Mouse (Mus musculus): ENCODE results near the gene Pithd1. TPM values are rescaled to one million over a fixed set of nuclear protein-coding genes. Genes with fewer than 3 reads are reported as not detected.

The Pithd1 gene
- polyA plus RNA-seq, 2 experiments, result 50.2 to 52.6 TPM

DNA sequence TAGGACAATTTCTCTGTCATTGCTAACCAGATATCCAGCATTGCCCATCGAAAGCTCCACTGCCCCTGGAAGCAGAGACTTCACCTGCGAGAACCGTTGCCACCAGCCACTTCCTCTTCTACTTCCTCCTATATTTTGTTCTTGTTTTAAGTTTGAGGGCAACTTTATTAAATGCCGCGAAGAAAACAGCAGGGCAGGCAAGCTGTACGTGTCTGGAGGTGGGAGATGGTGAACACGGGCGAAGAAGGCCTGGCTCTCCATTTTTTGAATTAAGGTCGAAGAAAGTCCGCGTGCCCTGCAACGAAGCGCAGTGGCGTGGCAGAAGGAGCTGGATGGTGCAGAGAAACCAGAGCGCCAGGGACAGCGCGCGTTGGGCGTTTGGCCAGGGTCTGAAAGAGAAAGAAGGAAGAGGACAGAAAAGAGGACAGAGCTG, 41.1 kb upstream of the Pithd1 start:
- Histone ChIP-seq H3K4me3 (replicated peaks; ENCODE audit: low read length) (no peak overlapping the region), H3K4me2 (replicated peaks; ENCODE audit: low read depth, low read length, severe bottlenecking) (no peak overlapping the region), H3K9ac (ENCODE audit: low read depth, low read length, severe bottlenecking) (no peak overlapping the region), H3K4me1 (ENCODE audit: control insufficient read depth, insufficient read depth, low read length) (0 out of 2 replicates have a peak, but pooled peaks cover 3% of the 10 kb centered on the region), H3K36me3 (ENCODE audit: control insufficient read depth, insufficient read depth, low read length) (no peaks in the 10 kb centered on the region), H3K27ac (replicated peaks; ENCODE audit: low read depth, low read length) (no peak overlapping the region), H3K27me3 (ENCODE audit: control insufficient read depth, insufficient read depth, low read length) (no peaks in the 10 kb centered on the region), H3K9me3 (ENCODE audit: control insufficient read depth, low read length) (no peaks in the 10 kb centered on the region)
- DNase-seq (ENCODE audit: low spot score), result no peak
- TF ChIP-seq POLR2A (IDR thresholded peaks at IDR 0.05; ENCODE audit: borderline replicate concordance, extremely low read depth, insufficient read depth, insufficient read length), result no peak
- WGBS, result 90% methylated on average over 19 of the region's 19 CpGs
- no peak for ATAC-seq (ENCODE audit: low FRiP score, low read depth)

DNA sequence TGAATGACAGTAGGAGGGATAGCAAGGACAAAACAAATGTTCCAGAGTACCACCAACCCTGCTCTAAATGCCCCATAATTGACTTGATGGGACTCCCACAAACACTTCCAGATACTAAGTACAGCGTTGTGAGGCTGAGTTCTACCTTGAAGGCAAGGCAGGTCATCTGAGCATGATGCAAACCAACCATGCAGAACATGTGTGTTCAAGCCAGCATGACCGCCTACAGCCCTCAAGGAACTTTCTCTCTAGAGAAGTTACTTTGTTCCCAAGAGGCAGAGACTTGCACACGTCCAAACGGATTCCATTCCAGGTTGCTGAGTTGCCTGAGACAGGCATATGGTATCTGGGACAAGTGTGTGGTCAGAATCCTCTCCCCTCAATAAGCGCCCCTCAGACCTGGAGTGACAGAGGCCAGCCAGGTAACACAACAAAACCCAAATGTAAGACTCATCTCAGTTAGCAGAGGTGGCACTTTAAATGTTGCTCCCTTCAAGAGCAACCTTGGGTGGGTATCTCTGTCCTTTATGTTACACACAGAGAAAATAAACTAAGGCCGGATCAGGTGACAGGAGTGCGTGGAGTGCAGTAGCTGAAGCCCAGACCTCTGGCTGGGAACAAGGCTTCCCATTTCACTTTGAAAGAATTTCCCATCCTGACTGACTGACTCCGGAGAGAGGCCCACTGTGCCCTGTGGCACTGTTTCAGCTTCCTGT, 40.5 kb upstream of the Pithd1 start:
- no peaks in the 10 kb centered on the region for H3K9me3 ChIP-seq (ENCODE audit: control insufficient read depth, low read length)
- 77% methylated on average over 8 of the region's 8 CpGs for WGBS
- no peak for TF ChIP-seq POLR2A (IDR thresholded peaks at IDR 0.05; ENCODE audit: borderline replicate concordance, extremely low read depth, insufficient read depth, insufficient read length)
- H3K27ac ChIP-seq (replicated peaks; ENCODE audit: low read depth, low read length), result no peak overlapping the region
- no peak for ATAC-seq (ENCODE audit: low FRiP score, low read depth)
- no peak overlapping the region for H3K9ac ChIP-seq (ENCODE audit: low read depth, low read length, severe bottlenecking)
- H3K4me2 ChIP-seq (replicated peaks; ENCODE audit: low read depth, low read length, severe bottlenecking), result no peak overlapping the region
- no peaks in the 10 kb centered on the region for H3K27me3 ChIP-seq (ENCODE audit: control insufficient read depth, insufficient read depth, low read length)
- no peak overlapping the region for H3K4me3 ChIP-seq (replicated peaks; ENCODE audit: low read length)
- 0 out of 2 replicates have a peak, but pooled peaks cover 3% of the 10 kb centered on the region for H3K4me1 ChIP-seq (ENCODE audit: control insufficient read depth, insufficient read depth, low read length)
- no peak for DNase-seq (ENCODE audit: low spot score)
- no peaks in the 10 kb centered on the region for H3K36me3 ChIP-seq (ENCODE audit: control insufficient read depth, insufficient read depth, low read length)

DNA sequence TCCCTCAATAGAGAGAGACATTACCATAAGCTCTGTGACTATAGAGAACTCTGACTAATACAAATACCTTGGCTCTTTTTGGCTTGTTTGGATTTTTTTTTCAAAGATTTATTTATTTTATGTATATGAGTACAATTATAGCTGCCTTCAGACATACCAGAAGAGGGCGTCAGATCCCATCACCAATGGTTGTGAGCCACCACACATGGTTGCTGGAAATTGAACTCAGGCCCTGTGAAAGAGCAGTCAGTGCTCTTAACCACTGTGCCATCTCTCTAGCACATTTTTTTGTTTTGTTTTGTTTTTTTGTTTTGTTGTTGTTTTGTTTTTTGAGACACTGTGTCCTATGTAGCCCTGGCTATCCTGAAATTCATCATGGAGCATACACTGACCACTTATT, 38.3 kb upstream of the Pithd1 start:
- H3K27ac ChIP-seq (replicated peaks; ENCODE audit: low read depth, low read length), result no peak overlapping the region
- no peak for DNase-seq (ENCODE audit: low spot score)
- no peak overlapping the region for H3K4me2 ChIP-seq (replicated peaks; ENCODE audit: low read depth, low read length, severe bottlenecking)
- H3K9me3 ChIP-seq (ENCODE audit: control insufficient read depth, low read length), result no peaks in the 10 kb centered on the region
- no peaks in the 10 kb centered on the region for H3K36me3 ChIP-seq (ENCODE audit: control insufficient read depth, insufficient read depth, low read length)
- H3K4me3 ChIP-seq (replicated peaks; ENCODE audit: low read length), result no peak overlapping the region
- 60% methylated on average over 1 of the region's 1 CpGs for WGBS
- H3K27me3 ChIP-seq (ENCODE audit: control insufficient read depth, insufficient read depth, low read length), result no peaks in the 10 kb centered on the region
- no peak for TF ChIP-seq POLR2A (IDR thresholded peaks at IDR 0.05; ENCODE audit: borderline replicate concordance, extremely low read depth, insufficient read depth, insufficient read length)
- H3K9ac ChIP-seq (ENCODE audit: low read depth, low read length, severe bottlenecking), result no peak overlapping the region
- ATAC-seq (ENCODE audit: low FRiP score, low read depth), result no peak
- no peaks in the 10 kb centered on the region for H3K4me1 ChIP-seq (ENCODE audit: control insufficient read depth, insufficient read depth, low read length)

DNA sequence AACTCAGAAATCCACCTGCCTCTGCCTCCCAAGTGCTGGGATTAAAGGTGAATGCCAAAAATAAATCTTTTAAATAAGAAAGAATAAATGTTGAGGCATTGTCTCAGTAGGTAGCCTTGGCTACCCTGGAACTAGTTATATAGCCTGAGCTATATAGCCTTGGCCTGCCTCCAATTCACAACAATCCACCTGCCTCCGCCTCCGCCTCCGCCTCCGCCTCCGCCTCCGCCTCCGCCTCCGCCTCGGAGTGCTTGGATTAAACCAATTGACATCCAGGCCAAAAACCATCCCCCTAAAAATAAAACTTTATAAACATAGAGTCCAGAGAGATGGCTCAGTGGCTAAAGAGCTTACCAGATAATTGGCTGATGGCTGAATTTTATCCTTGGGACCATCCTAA, 35.9 kb upstream of the Pithd1 start:
- no peaks in the 10 kb centered on the region for H3K36me3 ChIP-seq (ENCODE audit: control insufficient read depth, insufficient read depth, low read length)
- H3K9ac ChIP-seq (ENCODE audit: low read depth, low read length, severe bottlenecking), result no peak overlapping the region
- ATAC-seq (ENCODE audit: low FRiP score, low read depth), result no peak
- no peaks in the 10 kb centered on the region for H3K27me3 ChIP-seq (ENCODE audit: control insufficient read depth, insufficient read depth, low read length)
- no peak overlapping the region for H3K4me2 ChIP-seq (replicated peaks; ENCODE audit: low read depth, low read length, severe bottlenecking)
- no peaks in the 10 kb centered on the region for H3K9me3 ChIP-seq (ENCODE audit: control insufficient read depth, low read length)
- H3K4me3 ChIP-seq (replicated peaks; ENCODE audit: low read length), result no peak overlapping the region
- 95% methylated on average over 9 of the region's 9 CpGs for WGBS
- no peak for TF ChIP-seq POLR2A (IDR thresholded peaks at IDR 0.05; ENCODE audit: borderline replicate concordance, extremely low read depth, insufficient read depth, insufficient read length)
- H3K4me1 ChIP-seq (ENCODE audit: control insufficient read depth, insufficient read depth, low read length), result peaks cover 7% of the 10 kb centered on the region; the same call in 1 of the 2 replicates
- DNase-seq (ENCODE audit: low spot score), result no peak
- H3K27ac ChIP-seq (replicated peaks; ENCODE audit: low read depth, low read length), result no peak overlapping the region

DNA sequence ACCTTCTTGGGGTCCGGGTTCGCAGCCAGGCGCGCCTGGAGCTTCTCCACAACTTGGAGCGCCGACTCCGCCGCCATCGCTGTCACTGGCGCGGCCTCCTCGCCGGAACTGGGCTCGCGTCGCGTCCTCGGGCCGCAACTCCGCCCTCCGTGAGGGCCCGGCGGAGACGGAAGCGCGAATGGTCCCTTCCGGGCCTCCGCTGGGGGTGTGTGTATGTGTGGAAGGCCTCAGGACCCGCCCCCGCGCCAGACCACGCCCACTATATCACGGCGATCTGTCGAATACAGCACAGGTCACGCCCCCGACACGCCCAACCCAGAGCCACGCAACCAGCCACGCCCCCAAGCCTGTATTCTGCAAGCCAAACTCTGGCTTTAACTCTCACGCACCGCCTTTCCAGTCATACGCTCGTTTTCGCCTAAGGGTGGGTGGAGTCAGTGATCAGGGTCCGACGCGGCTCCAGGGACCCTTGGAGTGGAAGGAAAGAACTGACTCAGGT, 34.5 kb upstream of the Pithd1 start, which contains the start of gene Eloa:
Gene Eloa, minus strand, starts transcription at position 215 of the 499 bp plus-strand sequence.
- peak within 1 kb of the TSS; percentile 100 for H3K4me3 ChIP-seq (replicated peaks; ENCODE audit: low read length)
- TF ChIP-seq POLR2A (IDR thresholded peaks at IDR 0.05; ENCODE audit: borderline replicate concordance, extremely low read depth, insufficient read depth, insufficient read length), result peak; percentile 63; the same call in 1 of the 2 replicates
- peak within 1 kb of the TSS; percentile 87 for H3K4me2 ChIP-seq (replicated peaks; ENCODE audit: low read depth, low read length, severe bottlenecking)
- H3K9ac ChIP-seq (ENCODE audit: low read depth, low read length, severe bottlenecking), result peak within 1 kb of the TSS; percentile 96
- under 1% methylated on average over 46 of the region's 48 CpGs for WGBS
- peak; percentile 99 for DNase-seq (ENCODE audit: low spot score)
- H3K27me3 ChIP-seq (ENCODE audit: control insufficient read depth, insufficient read depth, low read length), result no peaks in the 10 kb centered on the region
- H3K27ac ChIP-seq (replicated peaks; ENCODE audit: low read depth, low read length), result peak within 1 kb of the TSS; percentile 88
- H3K9me3 ChIP-seq (ENCODE audit: control insufficient read depth, low read length), result no peaks in the 10 kb centered on the region
- no peaks in the 10 kb centered on the region; the same call in 1 of the 2 replicates for H3K36me3 ChIP-seq (ENCODE audit: control insufficient read depth, insufficient read depth, low read length)
- H3K4me1 ChIP-seq (ENCODE audit: control insufficient read depth, insufficient read depth, low read length), result peaks cover 7% of the 10 kb centered on the region; the same call in 1 of the 2 replicates
- peak; percentile 99 for ATAC-seq (ENCODE audit: low FRiP score, low read depth)

All from limb, embryonic 14.5 days (tissue).